Mouse (Mus musculus) ES-E14 (cell line): ENCODE measurements at regions not wholly inside any gene's neighbourhood (a gene's known extent, or its start where the extent isn't known, plus 50 kb on each side); places are given as distances from the start of the nearest gene placed in this dataset.

ENCODE experiments used
- CHD2 ChIP-seq: IDR thresholded peaks from 2 replicates; pipeline ENCODE4 v1.6.1; 2014; ENCODE audit warnings: mild to moderate bottlenecking, low read depth, low read length, inconsistent platforms
- ZC3H11A ChIP-seq: IDR thresholded peaks from 2 replicates; pipeline ENCODE4 v1.6.1; 2012; ENCODE audit warnings: low read depth, mild to moderate bottlenecking, inconsistent platforms, low read length, borderline replicate concordance
- ZNF384 ChIP-seq: IDR thresholded peaks from 2 replicates; pipeline ENCODE4 v1.6.1; 2012; ENCODE audit warnings: low read depth, low read length, inconsistent platforms

- TF ChIP-seq ZNF384 (no peak), CHD2 (no peak), ZC3H11A (no peak)
Measured at GRCm38 (mm10) chr5:101323041-101323950, 341.5 kb downstream of the Nkx6-1 start.
